Mouse (Mus musculus) heart, postnatal 0 days (tissue): ENCODE measurements around the gene Tln2. TPM values are rescaled to one million over a fixed set of nuclear protein-coding genes. Genes with fewer than 3 reads are reported as not detected.

Experiments used
- ATAC-seq: fragments of 200-750 bp; cut with Nextera tagmentation; 2 replicates; pipeline ENCODE4 v1.8.0; 2017; ENCODE audit warnings: low read depth, moderate number of reproducible peaks, moderate library complexity; ENCODE audit not compliant: insufficient read depth
- DNase-seq: peaks from one replicate; pipeline ENCODE4 v3.0.0-alpha.2; 2016; ENCODE audit warnings: low spot score
- H3K27ac ChIP-seq: fragments of 300-500 bp; sonication (generic); 2 replicates; pipeline ENCODE4 v1.5.1; 2014; ENCODE audit warnings: low read depth, mild to moderate bottlenecking
- H3K27me3 ChIP-seq: fragments of 300-500 bp; sonication (generic); 2 replicates; pipeline ENCODE4 v1.6.1; 2014; ENCODE audit warnings: low read length, mixed read lengths; ENCODE audit not compliant: control insufficient read depth, insufficient read depth
- H3K36me3 ChIP-seq: fragments of 300-500 bp; sonication (generic); replicated peaks from 2 replicates; pipeline ENCODE4 v1.6.1; 2014; ENCODE audit warnings: low read length, mixed read lengths; ENCODE audit not compliant: control insufficient read depth, insufficient read depth
- H3K4me1 ChIP-seq: fragments of 300-500 bp; sonication (generic); 2 replicates; pipeline ENCODE4 v1.6.1; 2014; ENCODE audit warnings: antibody characterized with exemption; ENCODE audit not compliant: control insufficient read depth, insufficient read depth
- H3K4me2 ChIP-seq: fragments of 300-500 bp; sonication (generic); 2 replicates; pipeline ENCODE4 v1.6.1; 2014; ENCODE audit warnings: low read depth, mild to moderate bottlenecking, low read length, moderate library complexity
- H3K4me3 ChIP-seq: fragments of 300-500 bp; sonication (generic); 2 replicates; pipeline ENCODE4 v1.5.1; 2014; ENCODE audit warnings: low read depth, low read length
- H3K9ac ChIP-seq: fragments of 300-500 bp; sonication (generic); replicated peaks from 2 replicates; pipeline ENCODE4 v1.6.1; 2014; ENCODE audit warnings: low read depth, low read length, mixed read lengths
- H3K9me3 ChIP-seq: fragments of 300-500 bp; sonication (generic); replicated peaks from 2 replicates; pipeline ENCODE4 v1.6.1; 2016; ENCODE audit warnings: low read length; ENCODE audit not compliant: control insufficient read depth
- CTCF ChIP-seq: IDR thresholded peaks from 2 replicates; pipeline ENCODE4 v1.5.1; 2016; ENCODE audit warnings: antibody characterized with exemption, control low read depth, low read depth
- EP300 ChIP-seq: IDR thresholded peaks from 2 replicates; pipeline ENCODE4 v1.6.1; 2016; ENCODE audit warnings: antibody characterized with exemption, low read depth
- WGBS: fragments of 180-500 bp; shearing (Covaris S2); extraction: QIAGEN DNeasy Blood & Tissue Kit; methylation state at CpG from one replicate; pipeline ENCODE4 v1.1.7; 2014; 5-methylcytosine and 5-hydroxymethylcytosine counted together
- polyA plus RNA-seq: library from polyadenylated mRNA; unstranded; fragments of >200 nt; fragmentation: Nextera tagmentation; extraction: Ambion mirVana; gene quantifications from 2 replicates; pipeline ENCODE4 v1.2.1, GENCODE M21; 2015
- total RNA-seq: library from RNA; depleted of rRNA; stranded (reverse); fragments of >200 nt; gene quantifications from 2 replicates; pipeline ENCODE4 v1.2.3, GENCODE M21; 2014; ENCODE audit warnings: low replicate concordance

Gene Tln2
- total and polyA plus RNA-seq, 2 experiments from 2014 or later = 67.0 to 92.6 TPM

GRCm38 (mm10) chr9:67573683-67573979 is 14.1 kb upstream of the Tln2 start:
- Histone ChIP-seq H3K4me3 (no peak overlapping the region), H3K27me3 (no peaks in the 10 kb centered on the region), H3K4me2 (peak overlapping the region; percentile 16; the same call in 1 of the 2 replicates), H3K36me3 (no peaks in the 10 kb centered on the region), H3K4me1 (peaks cover 48% of the 10 kb centered on the region), H3K27ac (peak overlapping the region; percentile 78), H3K9ac (no peak overlapping the region), H3K9me3 (no peaks in the 10 kb centered on the region)
- TF ChIP-seq CTCF (no peak), EP300 (no peak)
- 26% methylated on average over 3 of the region's 3 CpGs for WGBS
- ATAC-seq (peak; percentile 32; the same call in 1 of the 2 replicates), DNase-seq (no peak)

GRCm38 (mm10) chr9:67572790-67573682 is 13.5 kb upstream of the Tln2 start:
- Histone ChIP-seq H3K27me3 (no peaks in the 10 kb centered on the region), H3K4me1 (peaks cover 48% of the 10 kb centered on the region), H3K36me3 (no peaks in the 10 kb centered on the region), H3K27ac (peak overlapping the region; percentile 78), H3K9me3 (no peaks in the 10 kb centered on the region), H3K9ac (no peak overlapping the region; the same call in 1 of the 2 replicates), H3K4me3 (peak overlapping the region; percentile 0; the same call in 1 of the 2 replicates), H3K4me2 (peak overlapping the region; percentile 16; the same call in 1 of the 2 replicates)
- DNase-seq = peak; percentile 43
- WGBS = 25% methylated on average over 10 of the region's 10 CpGs
- TF ChIP-seq CTCF (no peak), EP300 (no peak)
- ATAC-seq = peak; percentile 77

- Histone ChIP-seq H3K4me3 (no peak overlapping the region), H3K27me3 (no peaks in the 10 kb centered on the region), H3K9ac (0 out of 2 replicates have a peak overlapping the region, but pooled peaks have one; percentile 27), H3K27ac (peak overlapping the region; percentile 77), H3K9me3 (no peaks in the 10 kb centered on the region), H3K4me2 (no peak overlapping the region), H3K36me3 (no peaks in the 10 kb centered on the region), H3K4me1 (peaks cover 19% of the 10 kb centered on the region)
- ATAC-seq (peak; percentile 91), DNase-seq (peak; percentile 91)
- 12% methylated on average over 6 of the region's 6 CpGs for WGBS
- 0 out of 2 replicates have a peak, but pooled peaks have one; percentile 4 for TF ChIP-seq CTCF
- no peak for TF ChIP-seq EP300
Observed at GRCm38 (mm10) chr9:67565801-67566258, 6.3 kb upstream of the Tln2 start.

- Histone ChIP-seq H3K9ac (no peak overlapping the region), H3K27me3 (no peaks in the 10 kb centered on the region), H3K9me3 (no peaks in the 10 kb centered on the region), H3K4me1 (peaks cover 19% of the 10 kb centered on the region), H3K27ac (peak overlapping the region; percentile 63), H3K4me3 (no peak overlapping the region), H3K36me3 (no peaks in the 10 kb centered on the region), H3K4me2 (no peak overlapping the region)
- no peak for DNase-seq
- 88% methylated on average over 8 of the region's 8 CpGs for WGBS
- TF ChIP-seq EP300 (no peak), CTCF (no peak)
- ATAC-seq = peak; percentile 39; the same call in 1 of the 2 replicates
Observed at GRCm38 (mm10) chr9:67549811-67550501, 9.5 kb downstream of the Tln2 start.

GRCm38 (mm10) chr9:67549332-67549731 is 10.2 kb downstream of the Tln2 start:
- DNase-seq = peak; percentile 76
- Histone ChIP-seq H3K36me3 (no peaks in the 10 kb centered on the region), H3K9me3 (no peaks in the 10 kb centered on the region), H3K27ac (peak overlapping the region; percentile 63), H3K4me2 (no peak overlapping the region), H3K27me3 (no peaks in the 10 kb centered on the region), H3K4me1 (peaks cover 24% of the 10 kb centered on the region), H3K9ac (no peak overlapping the region), H3K4me3 (no peak overlapping the region)
- ATAC-seq = peak; percentile 76
- TF ChIP-seq CTCF (no peak), EP300 (0 out of 2 replicates have a peak, but pooled peaks have one; percentile 36)
- 17% methylated on average over 4 of the region's 4 CpGs for WGBS
